Mouse (Mus musculus): ENCODE results near the gene Abat.
A peak's percentile ranks its signal among the peaks of the same experiment; 100 is the strongest.

Abat gene

DNA sequence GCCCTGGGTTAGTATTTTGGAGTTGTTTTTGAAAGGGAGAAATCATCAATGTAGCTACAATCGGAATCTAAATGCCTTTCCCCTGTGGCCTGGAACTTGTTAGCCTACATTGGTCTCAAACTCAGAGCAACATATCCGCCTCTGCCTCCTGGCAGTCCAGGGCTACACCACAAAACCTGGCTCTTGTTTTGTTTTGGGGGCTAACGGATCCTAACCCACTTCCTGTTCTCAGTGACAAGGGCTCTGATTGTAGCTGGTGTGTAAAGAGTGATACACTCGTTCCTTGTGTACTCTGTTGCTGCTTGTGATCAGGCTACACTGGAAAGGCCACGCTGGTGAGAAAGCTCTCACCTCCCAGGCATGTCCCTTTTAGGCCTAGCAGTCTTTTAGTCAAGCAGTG is 118.2 kb downstream of the Abat start:
- no peak for DNase-seq (ENCODE audit: low read depth, low spot score)

DNA sequence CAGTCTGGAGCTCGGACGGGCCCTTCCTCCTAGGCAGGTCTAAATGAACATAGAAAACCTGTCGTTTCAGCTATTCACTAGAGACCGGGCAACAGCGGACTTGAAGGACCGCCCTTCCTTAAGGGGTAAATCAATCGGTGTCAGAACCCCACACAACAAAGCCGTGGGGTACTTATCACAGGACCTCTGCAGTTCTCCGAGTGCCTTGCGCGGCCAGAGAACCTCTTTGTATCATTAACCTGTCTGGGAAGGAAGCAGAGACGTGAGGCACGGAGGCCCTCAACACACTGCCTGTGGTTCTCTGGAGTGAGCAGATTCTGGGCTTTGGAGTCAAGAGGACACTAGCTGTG is 123.6 kb downstream of the Abat start:
- DNase-seq (ENCODE audit: low read depth, low spot score), result no peak

DNA sequence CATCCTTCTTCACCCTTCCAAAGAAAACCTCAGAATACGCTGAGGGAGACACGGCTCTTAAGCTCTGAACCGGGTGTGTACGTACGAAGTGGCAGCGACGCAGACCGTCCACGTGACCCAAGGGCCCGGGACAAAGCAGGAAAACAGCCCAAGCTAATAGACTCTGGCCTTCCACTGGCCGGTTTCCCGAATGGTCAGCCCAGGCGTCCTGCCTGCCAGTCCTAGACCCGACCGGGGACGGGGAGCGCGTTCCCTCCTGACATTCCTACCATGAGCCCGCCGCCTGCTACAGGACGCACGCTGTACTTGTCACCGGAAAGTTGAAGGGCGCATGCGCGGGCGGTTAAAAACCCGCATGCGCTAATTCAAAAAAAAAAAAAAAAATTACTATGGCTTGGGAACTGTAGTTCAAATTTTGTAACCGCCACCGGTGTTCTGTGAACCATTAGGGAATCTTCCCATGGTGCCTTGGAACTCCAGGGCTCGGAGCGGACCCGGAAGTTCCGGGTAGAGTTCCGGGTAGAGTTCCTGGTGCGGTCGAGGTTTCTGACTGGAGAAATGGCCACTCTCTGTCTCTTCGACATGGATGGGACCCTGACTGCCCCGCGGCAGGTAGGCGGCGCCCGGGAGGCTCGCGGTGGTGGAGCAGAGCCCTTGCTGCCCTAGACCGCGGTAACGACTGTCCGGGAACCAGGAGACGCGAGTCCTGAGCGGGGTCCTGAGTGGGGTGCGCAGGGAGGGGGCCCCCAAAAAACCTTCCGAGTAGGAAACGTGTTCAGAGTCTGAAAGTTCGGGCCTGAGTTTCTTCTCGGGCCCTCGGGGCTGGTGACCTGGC is 124.2 kb downstream of the Abat start, which contains the start of the genes Pmm2 and Tmem186:
Gene Pmm2, plus strand, starts transcription at position 458 of the 835 bp plus-strand sequence.
Gene Tmem186, minus strand, starts transcription at position 496 of the 835 bp plus-strand sequence.
- peak; percentile 90 for DNase-seq (ENCODE audit: low read depth, low spot score)

DNA sequence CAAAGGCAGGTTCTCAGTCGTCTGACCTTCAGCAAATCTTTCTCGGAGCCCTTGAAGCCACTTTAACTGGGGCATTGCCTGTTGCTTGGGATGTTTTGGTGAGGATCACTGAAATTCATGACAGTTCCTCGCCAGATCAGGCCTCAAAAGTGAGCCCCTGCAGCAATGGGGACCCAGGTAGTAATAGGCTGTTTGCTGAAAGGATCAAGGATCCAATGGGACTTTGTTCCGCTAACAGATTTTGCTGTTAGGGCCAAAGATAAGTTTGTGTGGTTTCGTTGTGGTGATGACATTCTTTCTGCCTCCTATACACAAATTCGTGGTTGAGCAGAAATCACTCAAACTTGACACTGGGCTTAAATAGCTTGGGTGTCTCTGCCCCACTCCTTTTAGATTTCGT is 124.9 kb downstream of the Abat start:
- DNase-seq (ENCODE audit: low read depth, low spot score), result no peak

DNA sequence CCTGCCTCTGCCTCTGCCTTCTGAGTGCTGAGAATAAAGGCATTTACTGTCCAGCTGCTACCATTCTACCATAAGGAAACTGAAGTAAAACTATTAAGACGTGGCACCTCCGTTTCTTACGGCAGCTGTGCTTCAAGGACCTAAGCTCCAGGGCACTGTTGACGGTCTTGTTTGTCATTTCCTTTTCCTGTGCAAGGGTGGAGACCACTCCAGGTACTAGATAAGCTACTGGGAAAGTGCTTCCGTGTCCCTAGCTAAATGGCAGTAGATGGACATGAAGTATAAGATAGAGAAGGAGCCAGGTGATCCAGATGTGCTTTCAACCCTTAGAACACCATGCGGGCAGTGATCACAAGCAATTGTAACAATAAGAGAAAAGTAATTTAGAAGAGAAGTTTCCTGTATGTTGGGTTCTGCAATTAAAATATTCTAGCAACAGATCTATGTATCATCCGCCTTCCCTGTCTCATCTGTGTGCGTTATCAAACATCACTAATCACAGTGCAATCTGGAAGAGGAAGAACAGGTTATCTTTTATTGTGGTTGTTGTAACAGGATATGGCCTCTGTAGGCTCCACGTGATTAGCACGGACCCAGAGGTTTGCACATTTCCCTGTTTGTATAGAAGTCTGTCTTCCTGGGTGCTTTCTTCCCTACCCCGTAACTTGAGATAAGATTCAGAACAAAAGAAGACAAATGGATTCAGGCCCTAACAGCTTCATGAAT is 126.4 kb downstream of the Abat start:
- DNase-seq (ENCODE audit: low read depth, low spot score), result no peak

DNA sequence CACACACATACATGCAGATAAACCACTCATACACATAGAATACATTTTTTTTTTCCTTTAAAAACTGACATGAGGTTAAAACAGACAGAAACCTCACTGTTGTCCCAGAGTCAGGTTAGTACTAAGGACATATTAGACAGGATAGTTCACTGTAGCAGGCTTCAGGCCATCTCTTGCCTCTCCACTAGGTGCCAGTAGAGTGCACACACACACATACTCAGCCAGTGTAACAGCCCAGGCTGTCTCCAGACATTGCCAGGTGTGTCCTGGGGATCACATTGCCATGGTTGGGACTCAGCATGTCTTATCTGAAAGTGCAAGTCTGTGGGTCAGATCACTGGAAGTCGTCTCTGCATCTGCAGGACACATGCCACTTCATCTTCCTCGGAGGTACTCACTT is 130.6 kb downstream of the Abat start:
- DNase-seq (ENCODE audit: low read depth, low spot score), result peak; percentile 73

DNA sequence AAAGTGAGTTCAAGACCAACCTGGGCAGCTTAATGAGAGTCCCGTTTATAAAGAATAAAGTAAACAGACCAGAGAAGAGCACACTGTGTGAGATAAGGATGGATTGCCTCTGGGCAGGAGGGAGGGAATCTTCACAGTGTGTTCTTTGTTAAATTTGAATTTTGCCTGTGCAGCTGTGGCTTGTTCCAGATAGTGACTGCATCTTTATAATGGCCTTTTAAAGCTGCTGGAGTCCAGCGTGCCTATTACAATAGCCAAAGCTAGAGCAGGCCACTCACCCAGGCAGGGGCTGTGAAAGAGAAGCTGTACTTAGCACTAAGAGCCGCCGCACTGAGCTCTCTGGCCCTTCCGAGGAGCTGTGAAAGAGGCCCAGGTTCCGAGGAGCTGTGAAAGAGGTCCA is 132.3 kb downstream of the Abat start:
- DNase-seq (ENCODE audit: low read depth, low spot score), result no peak

DNA sequence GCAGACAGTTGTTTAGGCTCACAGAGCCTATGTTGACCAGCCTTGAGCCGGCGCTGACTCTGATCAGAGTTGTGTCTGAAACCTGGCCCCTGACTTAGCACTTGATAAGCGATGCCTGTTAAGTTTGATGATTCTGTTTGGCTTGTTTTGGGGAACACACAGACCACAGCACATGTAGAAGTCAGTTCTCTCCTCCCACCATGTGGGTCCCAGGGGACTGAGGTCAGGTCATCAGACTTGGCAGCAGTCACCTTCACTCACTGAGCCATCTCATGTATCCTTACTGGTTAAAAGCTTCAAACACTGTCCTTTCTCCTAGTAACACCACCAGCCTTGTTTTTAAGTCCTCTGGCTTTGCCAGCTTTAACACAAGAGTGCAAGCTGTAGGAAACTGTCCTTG is 136.8 kb downstream of the Abat start:
- no peak for DNase-seq (ENCODE audit: low read depth, low spot score)

DNA sequence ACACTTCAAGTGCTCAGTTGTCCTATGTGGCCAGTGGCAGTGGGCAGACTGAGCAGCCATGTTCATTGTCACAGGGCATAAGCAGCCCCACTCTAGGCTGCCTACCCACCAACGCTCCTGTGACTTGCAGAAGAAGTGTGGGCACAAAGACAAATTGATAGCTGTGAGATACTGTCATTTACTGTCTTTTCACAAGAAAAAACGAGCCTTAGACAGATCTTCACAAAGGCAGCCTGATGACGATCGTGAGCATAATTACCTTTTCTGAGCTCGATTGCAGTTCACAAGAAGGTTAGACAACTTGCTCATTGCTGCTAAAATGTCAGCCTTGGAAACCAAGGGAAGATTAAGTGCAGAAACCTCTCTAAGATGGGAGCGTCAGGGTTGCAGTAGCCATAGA is 141.9 kb downstream of the Abat start:
- no peak for DNase-seq (ENCODE audit: low read depth, low spot score)

DNA sequence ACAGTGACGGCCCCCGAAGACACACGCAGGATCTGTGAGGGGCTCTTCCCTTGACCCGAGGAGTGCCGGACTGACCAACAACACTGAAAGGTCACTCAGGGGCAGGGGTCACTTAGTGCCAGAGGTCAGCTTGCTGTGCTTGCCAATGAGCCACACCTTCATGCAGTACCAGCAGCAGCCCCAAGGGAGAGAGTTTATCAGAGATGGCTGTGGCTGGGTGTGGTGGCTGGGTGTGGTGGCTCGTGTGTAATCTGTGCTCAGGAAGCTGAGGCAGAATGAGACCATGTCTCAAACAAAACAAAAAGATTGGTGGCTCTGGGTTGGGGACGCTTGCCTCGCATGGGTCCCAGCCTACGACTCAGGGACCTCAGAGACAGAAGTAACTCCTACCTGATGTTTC is 142.4 kb downstream of the Abat start:
- peak; percentile 52 for DNase-seq (ENCODE audit: low read depth, low spot score)

DNA sequence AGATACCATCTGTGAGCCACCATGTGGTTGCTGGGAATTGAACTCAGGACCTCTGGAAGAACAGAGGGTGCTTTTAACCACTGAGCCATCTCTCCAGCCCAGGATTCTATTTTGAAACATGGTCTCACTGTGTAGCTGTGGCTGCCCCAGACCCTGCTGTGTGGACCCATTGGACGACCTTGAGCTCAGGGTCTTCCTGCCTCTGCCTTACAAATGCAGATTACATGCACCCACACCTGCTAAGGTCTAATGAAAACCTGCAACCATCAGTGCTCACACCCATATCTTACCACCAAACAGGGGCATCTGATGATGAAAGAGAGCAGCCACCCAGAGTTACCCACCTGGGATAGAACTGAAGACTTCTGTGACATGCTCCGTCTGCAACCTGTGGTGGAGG is 143.0 kb downstream of the Abat start:
- peak; percentile 69 for DNase-seq (ENCODE audit: low read depth, low spot score)

DNA sequence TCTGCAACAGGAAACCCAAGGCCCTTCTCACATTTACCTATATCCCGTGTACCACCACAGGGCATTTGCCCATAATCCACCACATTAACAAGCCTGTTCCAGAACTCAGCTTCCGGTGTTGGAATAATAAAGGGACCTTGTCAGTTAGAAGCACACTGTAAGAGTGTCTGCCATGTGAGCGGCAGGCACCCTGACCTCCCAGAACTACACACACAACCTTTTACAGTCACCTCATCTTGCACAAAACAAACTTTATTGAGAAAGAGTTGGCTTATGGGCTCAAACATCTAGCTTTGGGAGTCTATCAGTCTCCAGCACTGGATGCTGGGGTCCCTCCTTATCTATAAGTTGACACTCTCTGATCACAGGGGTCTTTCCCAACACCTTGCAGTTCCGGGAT is 145.1 kb downstream of the Abat start:
- no peak for DNase-seq (ENCODE audit: low read depth, low spot score)

DNA sequence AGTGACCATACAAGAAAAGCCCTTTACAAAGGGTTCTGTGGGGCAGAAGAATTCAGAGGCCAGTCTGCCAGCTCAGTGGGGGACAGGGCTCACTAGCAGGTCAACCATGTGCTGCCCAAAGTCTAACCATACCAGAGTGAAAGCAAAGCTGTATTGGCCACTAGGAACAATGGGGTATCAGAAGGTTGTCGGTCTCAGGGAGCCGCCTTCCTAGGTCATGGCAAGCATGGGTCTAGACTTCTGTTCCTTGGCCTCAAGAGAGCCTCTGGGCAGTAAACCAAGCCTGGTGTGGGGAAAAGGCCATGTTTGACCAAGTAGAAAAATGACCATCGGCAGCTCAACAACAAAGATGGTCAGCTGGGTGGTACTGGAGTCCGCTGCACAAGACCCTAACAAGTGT is 145.5 kb downstream of the Abat start:
- DNase-seq (ENCODE audit: low read depth, low spot score), result no peak

DNA sequence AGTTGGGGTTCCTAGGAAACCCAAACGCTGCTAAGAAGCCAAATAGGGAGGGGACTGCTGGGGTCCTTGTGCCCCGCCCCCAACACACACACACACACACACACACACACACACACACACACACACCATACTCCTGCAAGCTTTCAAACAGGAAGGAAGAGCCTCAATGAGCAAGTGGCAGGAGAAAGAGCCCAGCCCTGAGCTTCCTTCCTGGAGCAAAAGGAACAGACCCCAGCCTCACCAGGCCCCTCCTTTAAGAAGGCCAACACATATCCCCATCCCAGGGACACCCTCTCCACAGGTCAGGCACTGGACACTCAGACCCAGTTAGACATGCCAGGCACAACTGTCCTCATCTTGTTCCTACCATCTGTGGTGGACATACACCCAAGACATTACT is 149.8 kb downstream of the Abat start:
- DNase-seq (ENCODE audit: low read depth, low spot score), result no peak

DNA sequence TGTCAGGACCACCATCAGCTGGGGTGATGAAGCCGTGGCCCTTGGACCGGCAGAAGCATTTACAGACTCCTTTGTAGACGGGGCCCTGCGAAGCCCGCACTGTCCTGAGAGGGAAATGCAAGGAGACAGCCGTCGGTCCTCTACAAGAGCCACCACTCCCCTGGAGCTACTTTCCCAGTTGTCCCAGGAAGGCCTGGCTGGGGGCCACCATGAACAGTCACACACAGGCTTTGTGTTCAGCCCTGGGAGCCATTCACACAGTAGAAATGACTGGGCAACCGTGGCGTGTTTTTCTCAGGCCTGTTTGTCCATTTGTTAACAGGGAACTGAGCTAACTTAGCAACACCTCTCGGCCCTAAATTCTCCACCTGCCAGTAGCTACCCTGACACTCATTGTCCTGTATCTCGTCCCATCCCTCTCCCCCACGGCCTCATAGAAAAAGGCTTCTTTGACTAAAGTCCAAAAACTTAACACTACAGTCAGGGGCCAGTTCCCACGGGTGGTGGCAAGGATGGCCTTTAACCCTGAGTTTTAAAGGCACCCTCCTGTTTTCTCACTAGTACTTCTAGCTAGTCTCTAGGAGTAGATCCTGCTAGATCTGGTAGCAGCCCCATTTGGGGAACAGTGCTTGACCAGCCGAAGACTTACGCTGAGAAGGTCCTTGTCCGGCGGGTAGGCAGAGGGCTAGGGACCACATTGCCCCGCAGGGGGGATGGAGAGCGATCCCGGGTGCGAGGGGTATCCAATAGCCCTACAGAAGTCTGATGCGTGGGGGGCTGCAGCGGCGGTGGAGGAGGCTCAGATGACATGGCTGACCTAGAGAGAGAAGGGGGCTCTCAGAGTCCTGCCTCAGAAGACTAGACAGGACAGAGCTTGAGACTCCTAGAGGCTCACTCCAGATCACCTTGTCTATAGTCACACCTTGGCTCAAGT is 150.6 kb downstream of the Abat start:
- DNase-seq (ENCODE audit: low read depth, low spot score), result no peak

DNA sequence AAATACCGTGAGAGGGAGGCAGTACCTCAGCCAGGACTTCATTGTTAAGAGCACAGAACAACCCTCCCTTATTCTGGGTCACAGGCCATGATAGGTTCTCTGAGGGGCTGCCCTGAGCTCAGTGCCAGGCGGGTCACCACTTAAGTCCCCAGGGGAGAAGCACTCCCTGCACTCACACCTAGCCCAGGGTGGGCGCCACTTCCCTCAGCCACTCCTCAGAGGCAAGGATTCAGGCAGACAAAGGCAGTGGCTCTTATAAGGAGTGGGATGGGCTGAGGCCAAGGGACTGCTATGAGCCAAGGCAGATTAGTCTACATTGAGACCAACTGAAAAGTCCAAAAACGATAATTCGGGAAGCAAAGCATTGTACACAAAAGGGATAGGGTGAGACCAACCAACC is 152.1 kb downstream of the Abat start:
- no peak for DNase-seq (ENCODE audit: low read depth, low spot score)

DNA sequence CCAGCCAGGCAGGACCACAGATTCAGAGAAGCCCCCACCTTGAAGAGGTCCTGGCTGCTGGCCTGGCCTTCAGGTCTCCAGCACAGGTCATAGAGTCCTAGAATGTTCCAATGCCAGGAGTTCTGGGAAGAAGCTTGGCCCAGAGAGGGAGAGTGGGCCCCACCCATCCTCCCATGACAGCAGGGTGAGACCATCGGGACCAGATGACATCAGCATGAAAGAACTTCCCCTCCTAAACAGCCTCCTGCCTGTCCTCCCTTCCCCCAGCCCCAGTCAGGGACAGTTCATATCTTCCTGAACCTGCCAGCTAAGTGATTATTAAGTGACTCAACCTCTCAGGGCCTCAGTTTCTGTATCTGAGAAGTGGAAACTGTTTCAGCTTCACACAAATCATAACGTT is 153.2 kb downstream of the Abat start:
- no peak for DNase-seq (ENCODE audit: low read depth, low spot score)

DNA sequence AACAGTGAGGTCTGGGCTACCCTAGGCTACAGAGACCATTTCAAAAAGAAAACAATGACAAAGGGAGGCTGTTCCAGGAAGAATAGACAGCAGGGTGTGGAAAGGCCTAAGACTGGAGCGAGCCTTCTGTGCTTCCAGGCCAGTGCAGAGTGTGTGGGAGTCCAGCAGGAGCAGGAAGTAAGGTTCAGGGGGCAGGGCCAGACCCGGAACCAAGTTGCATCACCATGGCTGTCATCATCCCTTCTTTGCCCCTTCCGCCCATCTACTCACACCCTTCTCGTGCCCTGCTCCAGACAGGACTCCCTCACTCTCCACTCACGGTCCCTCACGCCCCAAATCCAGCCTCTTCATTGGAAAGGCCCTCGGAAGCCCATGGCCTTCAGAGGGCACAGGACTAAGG is 154.0 kb downstream of the Abat start:
- no peak for DNase-seq (ENCODE audit: low read depth, low spot score)

DNA sequence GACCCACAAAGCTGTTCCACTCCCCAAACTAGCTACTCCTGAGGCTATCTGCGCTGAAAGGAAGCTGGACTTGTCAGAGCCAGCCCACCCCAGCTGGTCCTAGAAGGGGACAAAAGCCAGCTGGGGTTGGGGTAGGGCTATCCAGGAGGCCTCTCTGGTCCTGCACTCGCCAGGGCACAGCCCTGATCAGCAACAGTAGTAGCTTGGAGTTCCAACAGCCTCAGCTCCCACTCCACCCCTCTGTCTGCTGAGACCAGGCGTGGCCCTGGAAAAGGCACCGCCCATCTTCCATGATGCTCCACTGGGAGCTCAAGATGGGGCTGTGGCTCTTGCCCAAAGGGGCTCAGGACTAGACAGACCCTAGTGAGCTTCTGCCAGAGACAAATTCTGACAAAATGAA is 154.6 kb downstream of the Abat start:
- DNase-seq (ENCODE audit: low read depth, low spot score), result no peak

DNA sequence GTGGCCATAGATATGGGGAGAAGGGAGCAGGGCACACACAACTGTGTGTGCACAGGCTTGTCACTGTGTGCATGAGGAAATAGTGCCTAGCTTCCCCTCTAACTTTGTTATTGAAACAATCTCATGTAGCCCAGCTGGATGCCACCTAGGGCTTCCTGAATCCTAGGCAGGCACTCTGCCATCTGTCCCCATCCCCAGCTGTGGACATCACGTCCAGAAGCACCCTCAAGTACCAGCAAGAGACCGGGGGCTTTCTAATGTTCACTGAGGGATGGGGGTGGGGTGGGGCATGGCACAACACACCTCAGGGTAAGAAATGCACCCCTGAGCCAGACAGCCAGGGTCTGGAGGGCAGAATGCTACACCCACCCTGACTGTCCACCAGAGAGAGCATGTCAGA is 155.2 kb downstream of the Abat start:
- no peak for DNase-seq (ENCODE audit: low read depth, low spot score)

DNA sequence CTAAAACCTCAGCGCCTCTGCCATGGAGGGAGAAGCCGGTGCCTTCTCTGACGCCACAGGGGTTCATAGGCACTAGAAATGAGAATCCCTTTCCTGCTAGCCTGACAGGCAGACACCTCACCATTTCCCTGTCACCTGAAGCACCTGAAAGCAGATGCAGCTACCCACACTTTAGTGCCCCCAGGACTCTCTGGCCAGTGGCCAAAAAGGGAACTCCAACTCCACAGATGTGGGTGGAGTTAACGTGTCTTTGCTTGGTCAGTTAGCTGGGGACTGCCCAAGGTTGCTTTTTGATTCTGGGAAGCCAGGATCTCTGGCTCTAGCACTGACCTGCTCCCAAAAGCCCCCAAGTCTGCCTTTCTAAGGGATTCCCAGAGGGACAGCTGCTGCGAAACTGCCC is 156.2 kb downstream of the Abat start:
- DNase-seq (ENCODE audit: low read depth, low spot score), result no peak
